Mouse (Mus musculus): ENCODE data around the gene Sema3a. TPM values are rescaled to one million over a fixed set of nuclear protein-coding genes. Genes with fewer than 3 reads are reported as not detected.

Gene Sema3a
- polyA plus RNA-seq, 1 experiment from 2014 or later = 21.1 TPM

DNA sequence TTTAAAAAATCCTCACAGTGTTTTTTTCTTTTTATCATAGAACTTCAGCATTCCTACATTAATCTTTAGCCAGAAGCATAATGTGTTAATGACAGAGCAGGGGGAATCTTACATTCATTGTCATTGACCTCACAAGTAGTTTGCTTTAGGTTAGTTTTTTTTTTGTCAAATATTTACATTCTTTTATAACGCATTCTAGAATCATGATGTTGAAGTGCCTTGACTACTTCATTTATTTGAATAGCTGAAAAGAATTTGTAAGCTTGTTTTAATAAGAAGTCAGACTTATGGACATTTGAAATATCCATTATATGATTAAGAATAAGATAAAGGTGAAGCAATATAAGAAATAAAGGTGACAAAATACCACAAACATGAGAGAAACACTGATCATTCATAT lies 212.5 kb downstream of the Sema3a start:
- WGBS = 85% methylated on average over 1 of the region's 1 CpGs
- no peak overlapping the region for H3K27ac ChIP-seq

DNA sequence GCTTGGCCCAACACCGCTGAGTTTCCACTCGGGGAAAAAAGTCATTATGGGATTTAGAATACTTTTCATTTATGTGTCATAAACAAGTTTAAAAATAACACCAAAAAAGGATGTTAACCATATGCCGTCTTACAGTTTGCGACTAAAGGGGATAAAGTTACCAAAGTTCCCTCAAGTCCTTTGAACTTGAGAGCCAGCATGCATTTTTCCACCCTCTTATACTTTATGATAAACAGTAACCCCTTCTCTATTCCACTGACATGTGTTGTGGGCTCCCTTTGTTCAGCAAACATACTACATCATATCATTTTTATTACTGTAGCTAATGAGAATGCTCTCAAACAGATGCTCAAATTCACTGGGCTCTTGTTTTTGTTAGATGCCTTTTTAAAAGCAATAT lies 221.9 kb downstream of the Sema3a start:
- no peak overlapping the region for H3K4me3 ChIP-seq
- no peak overlapping the region for H3K4me2 ChIP-seq (replicated peaks)
- no peak overlapping the region for H3K27ac ChIP-seq
- no peaks in the 10 kb centered on the region for H3K4me1 ChIP-seq
- H3K36me3 ChIP-seq = no peaks in the 10 kb centered on the region
- ATAC-seq (ENCODE audit: low FRiP score, low read depth) = no peak
- H3K9ac ChIP-seq = no peak overlapping the region
- WGBS = 84% methylated on average over 4 of the region's 4 CpGs
- no peaks in the 10 kb centered on the region for H3K9me3 ChIP-seq
- no peaks in the 10 kb centered on the region for H3K27me3 ChIP-seq (replicated peaks)

More for the DNA sequence above, 212.5 kb downstream of the Sema3a start:
- Histone ChIP-seq H3K36me3 (no peaks in the 10 kb centered on the region), H3K4me1 (no peaks in the 10 kb centered on the region), H3K27me3 (replicated peaks) (no peaks in the 10 kb centered on the region), H3K4me3 (no peak overlapping the region), H3K4me2 (replicated peaks) (no peak overlapping the region), H3K9ac (no peak overlapping the region), H3K9me3 (no peaks in the 10 kb centered on the region)
- no peak for ATAC-seq (ENCODE audit: low FRiP score, low read depth)

GRCm38 (mm10) chr5:13351611-13352010 lies 226.4 kb downstream of the Sema3a start:
- no peak overlapping the region for H3K4me3 ChIP-seq
- no peaks in the 10 kb centered on the region for H3K27me3 ChIP-seq (replicated peaks)
- H3K4me2 ChIP-seq (replicated peaks) = no peak overlapping the region
- no peak for ATAC-seq (ENCODE audit: low FRiP score, low read depth)
- 58% methylated on average over 4 of the region's 4 CpGs for WGBS
- no peaks in the 10 kb centered on the region for H3K36me3 ChIP-seq
- H3K9me3 ChIP-seq = no peaks in the 10 kb centered on the region
- H3K4me1 ChIP-seq = no peaks in the 10 kb centered on the region
- no peak overlapping the region for H3K27ac ChIP-seq
- H3K9ac ChIP-seq = no peak overlapping the region

- Histone ChIP-seq H3K27ac (no peak overlapping the region), H3K4me1 (no peaks in the 10 kb centered on the region), H3K36me3 (no peaks in the 10 kb centered on the region), H3K9ac (no peak overlapping the region), H3K4me3 (no peak overlapping the region), H3K9me3 (no peaks in the 10 kb centered on the region), H3K4me2 (replicated peaks) (no peak overlapping the region), H3K27me3 (replicated peaks) (no peaks in the 10 kb centered on the region)
- 79% methylated on average over 1 of the region's 1 CpGs for WGBS
- no peak for ATAC-seq (ENCODE audit: low FRiP score, low read depth)
Observed at GRCm38 (mm10) chr5:13352995-13353394, 227.8 kb downstream of the Sema3a start.

DNA sequence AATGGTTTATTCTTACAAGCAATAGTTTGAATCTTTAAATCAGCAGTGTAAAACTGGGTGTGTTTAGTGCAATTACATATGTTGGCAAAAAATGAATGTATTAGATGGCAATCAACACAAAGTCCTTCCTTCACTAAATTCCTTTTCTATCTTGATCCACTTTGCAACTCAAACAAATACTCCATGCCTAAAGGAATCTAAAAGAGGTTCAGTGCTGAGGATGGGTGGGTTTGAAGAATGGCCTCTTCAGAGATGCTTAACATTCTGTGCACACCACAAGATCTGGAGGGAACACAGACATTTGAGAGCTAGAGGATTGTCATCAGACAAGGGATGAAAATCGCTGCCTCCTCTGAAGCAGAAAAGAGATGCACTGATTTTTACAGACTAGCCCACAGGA lies 228.3 kb downstream of the Sema3a start:
- Histone ChIP-seq H3K27me3 (replicated peaks) (no peaks in the 10 kb centered on the region), H3K4me1 (no peaks in the 10 kb centered on the region), H3K4me2 (replicated peaks) (no peak overlapping the region), H3K9me3 (no peaks in the 10 kb centered on the region), H3K4me3 (no peak overlapping the region), H3K36me3 (no peaks in the 10 kb centered on the region), H3K27ac (no peak overlapping the region), H3K9ac (no peak overlapping the region)
- ATAC-seq (ENCODE audit: low FRiP score, low read depth) = no peak
- WGBS = 87% methylated on average over 1 of the region's 1 CpGs

DNA sequence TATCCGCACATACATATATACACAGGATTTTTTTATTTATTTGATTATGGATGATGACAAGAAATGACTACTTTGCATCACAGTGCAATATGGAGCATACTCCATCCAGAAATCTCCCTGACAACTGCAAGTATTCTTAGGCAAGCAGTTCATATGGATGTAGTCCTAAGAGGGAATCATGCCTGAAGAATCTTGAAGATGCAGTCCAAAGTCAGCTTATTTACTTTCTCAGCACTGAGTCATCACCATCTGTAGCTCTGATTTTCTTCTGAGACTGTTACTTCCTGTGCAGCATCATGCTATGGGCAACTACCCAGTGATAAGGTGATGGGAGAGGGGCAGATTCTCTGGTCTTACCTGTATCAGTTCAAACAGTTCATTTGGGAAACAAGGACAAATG lies 229.7 kb downstream of the Sema3a start:
- no peak for ATAC-seq (ENCODE audit: low FRiP score, low read depth)
- no peak overlapping the region for H3K9ac ChIP-seq
- H3K27me3 ChIP-seq (replicated peaks) = no peaks in the 10 kb centered on the region
- H3K36me3 ChIP-seq = no peaks in the 10 kb centered on the region
- H3K9me3 ChIP-seq = no peaks in the 10 kb centered on the region
- WGBS = 86% methylated on average over 1 of the region's 1 CpGs
- no peak overlapping the region for H3K4me3 ChIP-seq
- H3K4me1 ChIP-seq = no peaks in the 10 kb centered on the region
- H3K4me2 ChIP-seq (replicated peaks) = no peak overlapping the region
- H3K27ac ChIP-seq = no peak overlapping the region

GRCm38 (mm10) chr5:13358770-13359169 lies 233.6 kb downstream of the Sema3a start:
- no peaks in the 10 kb centered on the region for H3K4me1 ChIP-seq
- H3K27me3 ChIP-seq (replicated peaks) = no peaks in the 10 kb centered on the region
- 63% methylated on average over 4 of the region's 4 CpGs for WGBS
- H3K36me3 ChIP-seq = no peaks in the 10 kb centered on the region
- no peaks in the 10 kb centered on the region for H3K9me3 ChIP-seq
- no peak overlapping the region for H3K4me2 ChIP-seq (replicated peaks)
- H3K27ac ChIP-seq = no peak overlapping the region
- no peak overlapping the region for H3K4me3 ChIP-seq
- H3K9ac ChIP-seq = no peak overlapping the region
- no peak for ATAC-seq (ENCODE audit: low FRiP score, low read depth)

- no peak overlapping the region for H3K27ac ChIP-seq
- H3K9me3 ChIP-seq = no peaks in the 10 kb centered on the region
- H3K27me3 ChIP-seq (replicated peaks) = no peaks in the 10 kb centered on the region
- H3K36me3 ChIP-seq = no peaks in the 10 kb centered on the region
- H3K4me1 ChIP-seq = no peaks in the 10 kb centered on the region
- no peak overlapping the region for H3K4me3 ChIP-seq
- WGBS = 31% methylated on average over 3 of the region's 3 CpGs
- H3K4me2 ChIP-seq (replicated peaks) = no peak overlapping the region
- H3K9ac ChIP-seq = no peak overlapping the region
- ATAC-seq (ENCODE audit: low FRiP score, low read depth) = 0 out of 2 replicates have a peak, but pooled peaks have one; percentile 66
Observed at GRCm38 (mm10) chr5:13360711-13361110, 235.5 kb downstream of the Sema3a start.

GRCm38 (mm10) chr5:13365108-13365507 lies 239.9 kb downstream of the Sema3a start:
- Histone ChIP-seq H3K27ac (no peak overlapping the region), H3K4me2 (replicated peaks) (no peak overlapping the region), H3K4me1 (no peaks in the 10 kb centered on the region), H3K4me3 (no peak overlapping the region), H3K27me3 (replicated peaks) (no peaks in the 10 kb centered on the region), H3K9ac (no peak overlapping the region), H3K9me3 (no peaks in the 10 kb centered on the region), H3K36me3 (no peaks in the 10 kb centered on the region)
- 89% methylated on average over 2 of the region's 2 CpGs for WGBS
- no peak for ATAC-seq (ENCODE audit: low FRiP score, low read depth)

GRCm38 (mm10) chr5:13379223-13379622 lies 254.0 kb downstream of the Sema3a start:
- no peak for ATAC-seq (ENCODE audit: low FRiP score, low read depth)
- H3K27me3 ChIP-seq (replicated peaks) = no peaks in the 10 kb centered on the region
- 82% methylated on average over 4 of the region's 4 CpGs for WGBS
- no peak overlapping the region for H3K27ac ChIP-seq
- H3K4me1 ChIP-seq = no peaks in the 10 kb centered on the region
- H3K4me2 ChIP-seq (replicated peaks) = no peak overlapping the region
- H3K4me3 ChIP-seq = no peak overlapping the region
- H3K36me3 ChIP-seq = no peaks in the 10 kb centered on the region
- H3K9me3 ChIP-seq = no peaks in the 10 kb centered on the region
- H3K9ac ChIP-seq = no peak overlapping the region

GRCm38 (mm10) chr5:13384047-13384446 lies 258.8 kb downstream of the Sema3a start:
- Histone ChIP-seq H3K4me3 (no peak overlapping the region), H3K9me3 (no peaks in the 10 kb centered on the region), H3K9ac (no peak overlapping the region), H3K27ac (no peak overlapping the region), H3K36me3 (no peaks in the 10 kb centered on the region), H3K4me1 (no peaks in the 10 kb centered on the region), H3K27me3 (replicated peaks) (no peaks in the 10 kb centered on the region), H3K4me2 (replicated peaks) (no peak overlapping the region)
- no peak for ATAC-seq (ENCODE audit: low FRiP score, low read depth)
- 40% methylated on average over 4 of the region's 4 CpGs for WGBS

- Histone ChIP-seq H3K4me1 (no peaks in the 10 kb centered on the region), H3K4me3 (no peak overlapping the region), H3K27ac (no peak overlapping the region), H3K27me3 (replicated peaks) (no peaks in the 10 kb centered on the region), H3K9ac (no peak overlapping the region), H3K36me3 (no peaks in the 10 kb centered on the region), H3K9me3 (no peaks in the 10 kb centered on the region), H3K4me2 (replicated peaks) (no peak overlapping the region)
- ATAC-seq (ENCODE audit: low FRiP score, low read depth) = 0 out of 2 replicates have a peak, but pooled peaks have one; percentile 29
- WGBS = 13% methylated on average over 4 of the region's 4 CpGs
Observed at GRCm38 (mm10) chr5:13384714-13385113, 259.5 kb downstream of the Sema3a start.

DNA sequence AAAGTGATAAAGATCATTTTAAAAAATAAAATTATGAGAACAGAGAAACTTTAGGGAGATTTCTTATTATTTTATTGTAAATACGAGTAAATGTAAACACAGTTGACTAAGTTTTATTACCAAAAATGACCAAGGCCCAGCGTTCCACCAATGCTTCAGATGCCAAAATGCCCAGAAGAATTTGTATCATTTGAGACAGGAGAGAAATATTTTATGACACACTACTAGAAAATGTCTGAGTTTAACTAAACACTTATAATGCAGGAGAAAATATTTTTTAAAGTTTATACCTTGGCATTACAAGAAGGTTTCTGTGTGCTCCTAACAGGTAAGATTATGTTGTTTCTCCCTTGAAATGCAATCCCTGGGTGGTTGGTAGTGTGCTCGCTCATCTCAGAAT lies 261.4 kb downstream of the Sema3a start:
- no peak overlapping the region for H3K4me2 ChIP-seq (replicated peaks)
- no peaks in the 10 kb centered on the region for H3K36me3 ChIP-seq
- 85% methylated on average over 3 of the region's 3 CpGs for WGBS
- H3K4me1 ChIP-seq = no peaks in the 10 kb centered on the region
- no peak overlapping the region for H3K9ac ChIP-seq
- H3K27me3 ChIP-seq (replicated peaks) = no peaks in the 10 kb centered on the region
- H3K4me3 ChIP-seq = no peak overlapping the region
- no peak overlapping the region for H3K27ac ChIP-seq
- ATAC-seq (ENCODE audit: low FRiP score, low read depth) = no peak
- no peaks in the 10 kb centered on the region for H3K9me3 ChIP-seq

All from neural tube, embryonic 12.5 days (tissue).